Mouse (Mus musculus) intestine, embryonic 16.5 days (tissue): Measurements from ENCODE around the gene Slc6a5. TPM values are rescaled to one million over a fixed set of nuclear protein-coding genes. Genes with fewer than 3 reads are reported as not detected.

Source experiments
- ATAC-seq: fragments of 200-750 bp; cut with Nextera tagmentation; 2 replicates; pipeline ENCODE4 v1.8.0; 2017; ENCODE audit warnings: moderate TSS enrichment, moderate library complexity
- H3K27ac ChIP-seq: fragments of 300-500 bp; sonication (generic); 2 replicates; pipeline ENCODE4 v1.5.1; 2014; ENCODE audit warnings: mild to moderate bottlenecking, low read length
- H3K27me3 ChIP-seq: fragments of 300-500 bp; sonication (generic); replicated peaks from 2 replicates; pipeline ENCODE4 v1.6.1; 2014; ENCODE audit warnings: low read length, control low read depth, mixed read lengths; ENCODE audit not compliant: control insufficient read depth, insufficient read depth
- H3K36me3 ChIP-seq: fragments of 300-500 bp; sonication (generic); 2 replicates; pipeline ENCODE4 v1.6.1; 2014; ENCODE audit warnings: low read length, control low read depth; ENCODE audit not compliant: control insufficient read depth, insufficient read depth
- H3K4me1 ChIP-seq: fragments of 300-500 bp; sonication (generic); 2 replicates; pipeline ENCODE4 v1.6.1; 2014; ENCODE audit warnings: low read length, control low read depth, mixed read lengths; ENCODE audit not compliant: control insufficient read depth, insufficient read depth
- H3K4me2 ChIP-seq: fragments of 300-500 bp; sonication (generic); 2 replicates; pipeline ENCODE4 v1.6.1; 2014; ENCODE audit warnings: low read depth, low read length, control low read depth
- H3K4me3 ChIP-seq: fragments of 300-500 bp; sonication (generic); 2 replicates; pipeline ENCODE4 v1.5.1; 2014; ENCODE audit warnings: mild to moderate bottlenecking, low read length
- H3K9ac ChIP-seq: fragments of 300-500 bp; sonication (generic); 2 replicates; pipeline ENCODE4 v1.6.1; 2014; ENCODE audit warnings: low read depth, low read length
- H3K9me3 ChIP-seq: fragments of 300-500 bp; sonication (generic); 2 replicates; pipeline ENCODE4 v1.6.1; 2016; ENCODE audit warnings: low read length, control low read depth; ENCODE audit not compliant: control insufficient read depth
- WGBS: fragments of 180-500 bp; shearing (Covaris S2); extraction: QIAGEN DNeasy Blood & Tissue Kit; methylation state at CpG from one replicate; pipeline ENCODE4 v1.1.7; 2014; 5-methylcytosine and 5-hydroxymethylcytosine counted together
- polyA plus RNA-seq: library from polyadenylated mRNA; unstranded; fragments of >200 nt; fragmentation: Nextera tagmentation; extraction: Ambion mirVana; gene quantifications from 2 replicates; pipeline ENCODE4 v1.2.1, GENCODE M21; 2015

Slc6a5 gene
- polyA plus RNA-seq, 1 experiment from 2014 or later: not detected

DNA sequence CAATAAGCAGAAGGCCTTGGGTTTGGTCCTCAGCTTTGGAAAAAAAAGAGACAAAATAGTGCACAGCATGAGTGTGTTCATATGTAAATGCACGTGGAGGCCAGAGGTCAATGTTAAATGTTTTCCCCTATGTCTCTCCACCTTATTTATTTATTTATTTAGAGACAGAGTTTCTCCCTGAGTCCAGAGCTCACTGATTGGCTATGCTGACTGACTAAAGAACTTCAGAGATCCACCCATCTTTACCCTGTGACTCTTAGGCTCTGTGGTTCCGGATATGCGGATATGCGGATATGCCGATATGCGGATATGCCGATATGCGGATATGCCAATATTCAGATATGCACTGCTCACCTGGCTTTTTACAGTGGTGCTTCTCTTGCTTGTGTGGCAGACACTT is 76.0 kb downstream of the Slc6a5 start:
- Histone ChIP-seq H3K4me1 (no peaks in the 10 kb centered on the region), H3K9ac (no peak overlapping the region), H3K36me3 (no peaks in the 10 kb centered on the region), H3K4me3 (no peak overlapping the region), H3K27me3 (no peaks in the 10 kb centered on the region), H3K27ac (no peak overlapping the region), H3K9me3 (no peaks in the 10 kb centered on the region), H3K4me2 (no peak overlapping the region)
- ATAC-seq: no peak
- 92% methylated on average over 8 of the region's 8 CpGs for WGBS

DNA sequence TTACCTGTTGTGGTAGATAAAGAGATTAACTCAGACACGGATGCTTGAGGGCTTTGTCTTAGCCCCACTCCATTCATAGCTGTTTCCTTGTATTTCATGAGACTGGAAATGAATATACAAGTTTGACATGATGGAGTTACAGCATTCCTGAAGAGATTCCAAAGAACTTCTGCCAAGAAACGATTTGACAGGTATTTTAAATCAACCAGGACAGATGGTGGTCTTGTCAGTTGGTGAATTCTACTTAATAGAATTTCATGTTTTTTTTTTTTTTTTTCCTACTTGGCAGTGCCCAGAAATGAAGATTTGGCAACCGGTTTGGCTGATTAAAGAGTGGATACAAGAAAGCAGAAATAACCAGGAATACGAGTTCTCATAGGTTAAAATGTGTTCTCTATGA is 89.4 kb downstream of the Slc6a5 start:
- H3K4me2 ChIP-seq: no peak overlapping the region
- H3K4me3 ChIP-seq: no peak overlapping the region
- H3K9ac ChIP-seq: no peak overlapping the region
- H3K27ac ChIP-seq: no peak overlapping the region
- H3K36me3 ChIP-seq: no peaks in the 10 kb centered on the region
- 71% methylated on average over 4 of the region's 4 CpGs for WGBS
- ATAC-seq: no peak
- H3K4me1 ChIP-seq: no peaks in the 10 kb centered on the region
- H3K27me3 ChIP-seq: no peaks in the 10 kb centered on the region
- no peaks in the 10 kb centered on the region for H3K9me3 ChIP-seq

DNA sequence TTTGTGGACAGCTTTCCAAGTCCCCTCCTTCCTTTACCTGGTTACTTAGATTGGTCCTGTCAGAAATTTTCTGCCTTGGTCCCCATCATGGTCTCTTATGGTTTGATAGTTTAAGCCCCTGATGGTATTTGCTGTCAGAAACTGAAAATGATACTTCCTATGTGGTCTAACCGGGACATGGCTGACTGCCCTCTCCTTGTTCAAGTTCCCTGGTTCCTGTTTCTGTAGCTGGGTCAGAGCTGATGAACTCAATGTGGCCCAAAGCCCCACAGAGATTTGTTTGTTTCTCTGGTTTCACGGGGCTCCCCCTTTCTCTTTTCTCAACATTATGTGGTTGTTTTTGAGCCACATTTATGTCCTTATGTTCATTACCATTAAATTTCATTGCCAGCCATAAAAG is 95.3 kb downstream of the Slc6a5 start:
- no peak for ATAC-seq
- 67% methylated on average over 2 of the region's 2 CpGs for WGBS

More for the DNA sequence above, 95.3 kb downstream of the Slc6a5 start:
- Histone ChIP-seq H3K4me2 (no peak overlapping the region), H3K9ac (no peak overlapping the region), H3K9me3 (no peaks in the 10 kb centered on the region; the same call in 1 of the 2 replicates), H3K27me3 (no peaks in the 10 kb centered on the region), H3K4me3 (no peak overlapping the region), H3K4me1 (no peaks in the 10 kb centered on the region), H3K36me3 (no peaks in the 10 kb centered on the region), H3K27ac (no peak overlapping the region)

Other genes with a start within 250 kb of the Slc6a5 start
- 25.7 and 26.0 TPM in 2 replicates for gene Htatip2, start 151.0 kb upstream of the Slc6a5 start, polyA plus RNA-seq
- gene Prmt3, start 131.8 kb upstream of the Slc6a5 start, polyA plus RNA-seq: 40.1 and 45.4 TPM in 2 replicates
- gene Nell1, start 64.7 kb downstream of the Slc6a5 start, polyA plus RNA-seq: 3.5 and 4.2 TPM in 2 replicates